Mouse (Mus musculus): ENCODE results near the gene Sh3gl1. TPM values are rescaled to one million over a fixed set of nuclear protein-coding genes. Genes with fewer than 3 reads are reported as not detected.

Gene Sh3gl1
- polyA plus RNA-seq, 1 experiment from 2014 or later, result 175 TPM

GRCm38 (mm10) chr17:56026303-56026702, 10.1 kb downstream of the Sh3gl1 start:
- Histone ChIP-seq H3K36me3 (peaks cover 48% of the 10 kb centered on the region), H3K27ac (no peak overlapping the region), H3K27me3 (no peaks in the 10 kb centered on the region), H3K9ac (no peak overlapping the region), H3K4me2 (no peak overlapping the region), H3K9me3 (replicated peaks) (no peaks in the 10 kb centered on the region), H3K4me3 (replicated peaks) (no peak overlapping the region), H3K4me1 (peaks cover 62% of the 10 kb centered on the region)
- no peak for ATAC-seq (replicated peaks; ENCODE audit: low FRiP score)
- 83% methylated on average over 1 of the region's 1 CpGs for WGBS

DNA sequence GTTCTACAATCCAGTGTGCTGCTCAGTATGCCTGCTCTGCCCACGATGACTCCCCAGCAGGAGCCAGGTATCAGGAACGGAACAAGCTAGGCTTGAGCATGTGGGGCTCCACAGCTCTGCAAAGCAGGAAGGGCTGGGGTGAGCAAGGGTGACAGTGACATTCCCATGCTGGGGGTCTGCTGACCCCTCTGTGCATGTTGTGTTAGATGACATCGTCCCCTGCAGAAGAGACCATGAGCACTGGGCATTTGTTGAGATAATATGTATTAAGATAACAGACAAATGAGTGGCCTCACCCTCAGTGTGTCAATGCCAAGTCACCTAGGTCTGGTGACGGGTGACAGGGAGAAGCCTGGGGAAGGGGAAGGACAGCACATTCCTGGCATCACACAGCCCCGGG, 11.5 kb downstream of the Sh3gl1 start:
- Histone ChIP-seq H3K27me3 (no peaks in the 10 kb centered on the region), H3K4me1 (peaks cover 50% of the 10 kb centered on the region), H3K4me3 (replicated peaks) (no peak overlapping the region), H3K36me3 (peaks cover 45% of the 10 kb centered on the region), H3K27ac (no peak overlapping the region), H3K9me3 (replicated peaks) (no peaks in the 10 kb centered on the region), H3K4me2 (no peak overlapping the region), H3K9ac (no peak overlapping the region)
- ATAC-seq (replicated peaks; ENCODE audit: low FRiP score), result no peak
- 74% methylated on average over 5 of the region's 5 CpGs for WGBS

DNA sequence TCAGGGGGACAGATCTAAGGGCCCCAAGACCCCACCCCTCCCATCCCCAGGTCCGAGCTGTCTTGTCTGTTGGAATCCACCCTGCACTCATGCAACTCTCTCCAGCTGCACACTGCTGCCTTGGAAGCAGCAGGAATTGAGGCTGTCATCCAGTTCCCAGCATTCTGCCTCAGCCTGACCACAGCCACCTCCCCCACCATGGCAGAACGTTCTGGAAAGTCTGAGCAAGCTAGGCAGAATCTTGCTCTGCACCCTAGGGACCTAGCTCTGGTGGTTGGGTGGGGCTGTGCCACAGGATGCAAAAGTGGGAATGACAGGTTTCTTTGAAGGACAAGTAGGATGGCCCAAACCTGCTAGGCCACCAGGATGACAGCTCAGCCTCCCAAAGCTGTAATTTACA, 12.0 kb downstream of the Sh3gl1 start:
- Histone ChIP-seq H3K4me1 (peaks cover 50% of the 10 kb centered on the region), H3K27ac (no peak overlapping the region), H3K36me3 (peaks cover 45% of the 10 kb centered on the region), H3K27me3 (no peaks in the 10 kb centered on the region), H3K9me3 (replicated peaks) (no peaks in the 10 kb centered on the region), H3K4me2 (no peak overlapping the region), H3K4me3 (replicated peaks) (no peak overlapping the region), H3K9ac (no peak overlapping the region)
- ATAC-seq (replicated peaks; ENCODE audit: low FRiP score), result no peak
- WGBS, result 56% methylated on average over 2 of the region's 2 CpGs

GRCm38 (mm10) chr17:56023386-56023785, 13.0 kb downstream of the Sh3gl1 start:
- Histone ChIP-seq H3K4me3 (replicated peaks) (no peak overlapping the region), H3K4me2 (no peak overlapping the region), H3K9ac (no peak overlapping the region), H3K27ac (no peak overlapping the region), H3K4me1 (peaks cover 50% of the 10 kb centered on the region), H3K36me3 (peaks cover 45% of the 10 kb centered on the region), H3K27me3 (no peaks in the 10 kb centered on the region), H3K9me3 (replicated peaks) (no peaks in the 10 kb centered on the region)
- WGBS, result 65% methylated on average over 5 of the region's 5 CpGs
- no peak for ATAC-seq (replicated peaks; ENCODE audit: low FRiP score)

DNA sequence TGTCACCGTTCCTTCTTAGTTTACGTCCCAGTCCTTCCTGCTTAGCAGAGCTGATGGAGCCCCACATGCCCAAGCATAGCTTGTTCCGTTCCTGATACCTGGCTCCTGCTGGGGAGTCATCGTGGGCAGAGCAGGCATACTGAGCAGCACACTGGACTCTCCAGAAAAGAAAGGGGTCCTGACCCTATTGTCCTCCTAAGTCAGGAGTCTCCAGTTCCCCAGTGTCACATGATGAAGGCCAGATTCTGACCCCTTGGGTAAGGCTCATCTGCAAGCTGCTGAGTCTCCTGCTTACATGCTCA, 13.5 kb downstream of the Sh3gl1 start:
- H3K4me1 ChIP-seq, result peaks cover 48% of the 10 kb centered on the region
- WGBS, result 67% methylated on average over 4 of the region's 4 CpGs
- H3K9ac ChIP-seq, result no peak overlapping the region
- H3K36me3 ChIP-seq, result peaks cover 45% of the 10 kb centered on the region
- H3K4me2 ChIP-seq, result no peak overlapping the region
- no peak overlapping the region for H3K4me3 ChIP-seq (replicated peaks)
- H3K27ac ChIP-seq, result no peak overlapping the region
- ATAC-seq (replicated peaks; ENCODE audit: low FRiP score), result no peak
- no peaks in the 10 kb centered on the region for H3K27me3 ChIP-seq
- no peaks in the 10 kb centered on the region for H3K9me3 ChIP-seq (replicated peaks)

- WGBS, result 45% methylated on average over 2 of the region's 2 CpGs
- no peak for ATAC-seq (replicated peaks; ENCODE audit: low FRiP score)
These were observed 14.1 kb downstream of the Sh3gl1 start for GRCm38 (mm10) chr17:56022131-56022988.

GRCm38 (mm10) chr17:56021161-56021910, 15.1 kb downstream of the Sh3gl1 start:
- H3K4me1 ChIP-seq, result peaks cover 37% of the 10 kb centered on the region
- no peaks in the 10 kb centered on the region for H3K9me3 ChIP-seq (replicated peaks)
- no peaks in the 10 kb centered on the region for H3K27me3 ChIP-seq
- 81% methylated on average over 4 of the region's 4 CpGs for WGBS
- no peak overlapping the region for H3K9ac ChIP-seq
- H3K4me2 ChIP-seq, result no peak overlapping the region
- no peak overlapping the region for H3K4me3 ChIP-seq (replicated peaks)
- peaks cover 51% of the 10 kb centered on the region for H3K36me3 ChIP-seq
- H3K27ac ChIP-seq, result no peak overlapping the region; the same call in 1 of the 2 replicates
- ATAC-seq (replicated peaks; ENCODE audit: low FRiP score), result no peak

More at GRCm38 (mm10) chr17:56022131-56022988, 14.1 kb downstream of the Sh3gl1 start:
- Histone ChIP-seq H3K4me1 (peaks cover 42% of the 10 kb centered on the region), H3K36me3 (peaks cover 45% of the 10 kb centered on the region), H3K27me3 (no peaks in the 10 kb centered on the region), H3K27ac (no peak overlapping the region; the same call in 1 of the 2 replicates), H3K4me3 (replicated peaks) (no peak overlapping the region), H3K4me2 (no peak overlapping the region), H3K9me3 (replicated peaks) (no peaks in the 10 kb centered on the region), H3K9ac (no peak overlapping the region)

DNA sequence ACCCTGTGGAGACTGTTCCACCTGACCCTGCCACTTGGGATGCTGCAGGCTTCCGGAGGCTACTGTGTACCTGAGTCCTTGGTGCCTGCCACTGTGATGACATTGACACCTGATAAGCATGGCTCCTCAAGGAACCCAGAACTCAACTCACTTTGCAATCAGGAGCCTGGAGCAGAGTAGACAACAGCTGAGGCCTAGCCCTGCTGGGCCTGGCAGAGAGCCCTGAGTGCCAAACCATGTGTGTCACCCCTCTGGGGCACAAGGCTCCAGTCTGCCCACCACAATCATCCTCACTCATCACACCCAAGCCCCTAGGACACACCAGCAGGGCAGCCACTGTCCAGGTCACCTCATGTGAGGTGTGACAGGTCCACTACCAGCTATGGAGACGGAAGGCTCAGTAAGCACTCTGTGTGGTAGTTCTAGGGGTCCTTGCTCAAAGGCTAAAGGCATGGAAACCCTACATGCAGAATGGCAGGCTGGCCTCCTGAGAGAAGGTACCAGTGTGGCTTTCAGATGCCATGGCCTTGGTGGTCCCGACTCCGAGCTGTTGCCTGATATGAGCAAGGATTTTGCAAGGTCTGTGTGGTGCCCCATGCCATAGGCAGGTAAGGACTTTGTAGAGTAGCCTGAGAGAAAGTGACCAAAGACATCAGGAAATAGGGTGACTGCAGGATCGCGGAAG, 15.9 kb downstream of the Sh3gl1 start:
- Histone ChIP-seq H3K36me3 (peaks cover 57% of the 10 kb centered on the region), H3K4me1 (peaks cover 29% of the 10 kb centered on the region), H3K27ac (no peak overlapping the region), H3K4me3 (replicated peaks) (no peak overlapping the region), H3K27me3 (no peaks in the 10 kb centered on the region), H3K4me2 (no peak overlapping the region), H3K9ac (no peak overlapping the region), H3K9me3 (replicated peaks) (no peaks in the 10 kb centered on the region)
- no peak for ATAC-seq (replicated peaks; ENCODE audit: low FRiP score)
- WGBS, result 89% methylated on average over 6 of the region's 6 CpGs

GRCm38 (mm10) chr17:56018347-56019131, 17.9 kb downstream of the Sh3gl1 start:
- Histone ChIP-seq H3K4me2 (no peak overlapping the region), H3K36me3 (peaks cover 74% of the 10 kb centered on the region), H3K27ac (no peak overlapping the region), H3K4me3 (replicated peaks) (no peak overlapping the region), H3K9ac (no peak overlapping the region), H3K27me3 (no peaks in the 10 kb centered on the region), H3K4me1 (peaks cover 17% of the 10 kb centered on the region), H3K9me3 (replicated peaks) (no peaks in the 10 kb centered on the region)
- 69% methylated on average over 20 of the region's 20 CpGs for WGBS
- peak; percentile 38; the same call in 1 of the 2 replicates for ATAC-seq (replicated peaks; ENCODE audit: low FRiP score)

GRCm38 (mm10) chr17:56017848-56018247, 18.6 kb downstream of the Sh3gl1 start:
- no peak overlapping the region for H3K4me2 ChIP-seq
- WGBS, result 88% methylated on average over 7 of the region's 7 CpGs
- H3K9me3 ChIP-seq (replicated peaks), result no peaks in the 10 kb centered on the region
- H3K4me3 ChIP-seq (replicated peaks), result no peak overlapping the region
- H3K27me3 ChIP-seq, result no peaks in the 10 kb centered on the region
- no peak overlapping the region for H3K9ac ChIP-seq
- peaks cover 75% of the 10 kb centered on the region for H3K36me3 ChIP-seq
- no peak overlapping the region for H3K27ac ChIP-seq
- no peak for ATAC-seq (replicated peaks; ENCODE audit: low FRiP score)
- peaks cover 10% of the 10 kb centered on the region for H3K4me1 ChIP-seq
